Mouse (Mus musculus): ENCODE results near the gene Nol6.

DNA sequence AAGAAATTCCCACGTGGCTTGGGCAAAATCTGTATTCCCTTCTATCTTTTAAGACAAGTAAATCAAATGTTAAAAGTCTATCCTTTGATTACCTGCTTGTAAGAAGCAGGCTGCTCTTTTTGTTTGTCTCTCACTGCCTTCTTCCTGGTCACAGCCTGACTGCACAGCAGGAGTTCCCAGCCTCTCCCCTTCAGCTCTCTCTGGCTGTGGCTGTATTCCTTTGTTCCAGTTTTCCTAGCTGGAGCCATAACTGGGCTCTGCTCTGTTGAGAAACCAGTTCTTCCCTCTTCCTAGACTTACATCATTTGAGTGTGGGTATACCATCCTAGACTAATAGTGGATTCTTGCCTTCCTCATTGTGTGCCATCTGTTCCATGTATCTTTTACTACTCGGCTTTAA is 40.7 kb upstream of the Nol6 start:
- TF ChIP-seq POLR2A (IDR thresholded peaks at IDR 0.05; ENCODE audit: control insufficient read depth, low read depth, low read length) = no peak
- TF ChIP-seq CTCF (IDR thresholded peaks at IDR 0.05; ENCODE audit: control insufficient read depth, insufficient read depth, insufficient replicate concordance, low read depth, low read length) = no peak

All from testis, adult 2 months (tissue).